Mouse (Mus musculus): ENCODE data around the gene 9930104L06Rik. TPM values are rescaled to one million over a fixed set of nuclear protein-coding genes. Genes with fewer than 3 reads are reported as not detected.
"Not testable (repeated sequence)": the region's sequence is repeated elsewhere in the genome, so short reads cannot be mapped to it uniquely, and the experiment has no call there.

The 9930104L06Rik gene
- total and polyA plus RNA-seq, 3 experiments = 15.5 to 17.3 TPM; not detected in 1

GRCm38 (mm10) chr4:124905971-124906822 is 30.7 kb upstream of the 9930104L06Rik start:
- H3K4me1 ChIP-seq (ENCODE audit: control insufficient read depth in 1 of 2, insufficient read depth in 2 of 2, low read length in 2 of 2) = no peaks in the 10 kb centered on the region
- no peak overlapping the region for H3K4me3 ChIP-seq (ENCODE audit: control insufficient read depth in 1 of 2, insufficient read depth in 1 of 2, low read depth in 2 of 2, low read length in 2 of 2)
- TF ChIP-seq SMC3 (IDR thresholded peaks at IDR 0.05; ENCODE audit: low read depth, low read length) (no peak), ZKSCAN1 (IDR thresholded peaks at IDR 0.05; ENCODE audit: low read depth, low read length) (no peak), NRF1 (IDR thresholded peaks at IDR 0.05; ENCODE audit: insufficient read depth, low read depth, low read length, poor library complexity, severe bottlenecking) (no peak), E2F4 (IDR thresholded peaks at IDR 0.05; ENCODE audit: borderline replicate concordance, low read depth, low read length) (no peak), HCFC1 (IDR thresholded peaks at IDR 0.05; ENCODE audit: low read depth, low read length) (no peak), ZMIZ1 (IDR thresholded peaks at IDR 0.05; ENCODE audit: low read depth, low read length) (no peak), MXI1 (IDR thresholded peaks at IDR 0.05; ENCODE audit: low read depth, low read length) (no peak), CTCF (IDR thresholded peaks at IDR 0.05 in 2 of 3, conservative IDR thresholded peaks at IDR 0.05 in 1 of 3; ENCODE audit: control insufficient read depth in 1 of 3, insufficient read depth in 1 of 3, low read depth in 2 of 3, low read length in 3 of 3, poor library complexity in 1 of 3, severe bottlenecking in 1 of 3) (no peak), JUND (IDR thresholded peaks at IDR 0.05; ENCODE audit: low read depth, low read length) (no peak), USF2 (IDR thresholded peaks at IDR 0.05; ENCODE audit: borderline replicate concordance in 1 of 2, insufficient read depth in 1 of 2, low read depth in 1 of 2, low read length in 2 of 2) (no peak), ZNF384 (IDR thresholded peaks at IDR 0.05; ENCODE audit: low read depth, low read length) (no peak), BHLHE40 (IDR thresholded peaks at IDR 0.05; ENCODE audit: borderline replicate concordance, low read depth, low read length) (no peak)
- H3K36me3 ChIP-seq (ENCODE audit: control insufficient read depth in 1 of 2, insufficient read depth in 2 of 2, low read length in 2 of 2) = no peaks in the 10 kb centered on the region
- no peaks in the 10 kb centered on the region for H3K79me2 ChIP-seq (ENCODE audit: control insufficient read depth, insufficient read depth, low read length, poor library complexity)
- DNase-seq (ENCODE audit: low read depth, low spot score) = no peak
- H3K9ac ChIP-seq (ENCODE audit: control insufficient read depth, low read depth, low read length, poor library complexity, severe bottlenecking) = no peak overlapping the region
- no peak overlapping the region for H3K27ac ChIP-seq (ENCODE audit: control insufficient read depth, low read depth, low read length)
- no peaks in the 10 kb centered on the region for H3K9me3 ChIP-seq (replicated peaks; ENCODE audit: insufficient read depth, low read length)
- no peaks in the 10 kb centered on the region for H3K27me3 ChIP-seq (ENCODE audit: control insufficient read depth in 1 of 2, insufficient read depth in 2 of 2, low read length in 2 of 2)

DNA sequence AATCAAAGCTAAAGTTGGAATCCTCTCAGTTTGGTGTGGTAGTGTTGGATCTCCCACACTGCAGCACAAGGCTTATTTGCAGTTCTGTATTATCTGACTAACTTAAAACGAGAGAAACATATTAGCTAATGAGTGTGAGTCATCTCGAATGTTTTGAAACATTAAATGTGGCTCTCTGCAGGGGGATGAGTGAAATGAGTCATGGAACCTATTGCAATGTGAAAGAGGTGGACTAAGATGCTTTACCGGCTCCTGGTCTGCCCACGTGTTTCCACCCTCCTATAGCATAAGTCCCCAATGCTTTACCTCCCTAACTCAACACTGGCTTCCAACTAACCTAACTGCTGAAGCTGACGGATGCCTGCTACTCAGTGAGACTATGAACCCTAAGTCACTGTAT is 8.7 kb upstream of the 9930104L06Rik start:
- Histone ChIP-seq H3K9ac (ENCODE audit: control insufficient read depth, low read depth, low read length, poor library complexity, severe bottlenecking) (no peak overlapping the region), H3K4me3 (ENCODE audit: control insufficient read depth in 1 of 2, insufficient read depth in 1 of 2, low read depth in 2 of 2, low read length in 2 of 2) (no peak overlapping the region), H3K79me2 (ENCODE audit: control insufficient read depth, insufficient read depth, low read length, poor library complexity) (no peaks in the 10 kb centered on the region), H3K4me1 (ENCODE audit: control insufficient read depth in 1 of 2, insufficient read depth in 2 of 2, low read length in 2 of 2) (no peaks in the 10 kb centered on the region), H3K27ac (ENCODE audit: control insufficient read depth, low read depth, low read length) (no peak overlapping the region), H3K36me3 (ENCODE audit: control insufficient read depth in 1 of 2, insufficient read depth in 2 of 2, low read length in 2 of 2) (peaks cover 2 to 35% of the 10 kb centered on the region in 2 experiments; a peak in 2 of 4 replicates), H3K9me3 (replicated peaks; ENCODE audit: insufficient read depth, low read length) (no peaks in the 10 kb centered on the region), H3K27me3 (ENCODE audit: control insufficient read depth in 1 of 2, insufficient read depth in 2 of 2, low read length in 2 of 2) (no peaks in the 10 kb centered on the region)
- DNase-seq (ENCODE audit: low read depth, low spot score) = no peak
- TF ChIP-seq NRF1 (IDR thresholded peaks at IDR 0.05; ENCODE audit: insufficient read depth, low read depth, low read length, poor library complexity, severe bottlenecking) (no peak), MAFK (IDR thresholded peaks at IDR 0.05; ENCODE audit: borderline replicate concordance, low read depth, low read length) (no peak), TCF12 (IDR thresholded peaks at IDR 0.05; ENCODE audit: low read depth, low read length) (no peak), CHD2 (IDR thresholded peaks at IDR 0.05; ENCODE audit: low read length) (no peak), CTCF (IDR thresholded peaks at IDR 0.05 in 2 of 3, conservative IDR thresholded peaks at IDR 0.05 in 1 of 3; ENCODE audit: control insufficient read depth in 1 of 3, insufficient read depth in 1 of 3, low read depth in 2 of 3, low read length in 3 of 3, poor library complexity in 1 of 3, severe bottlenecking in 1 of 3) (no peak), MXI1 (IDR thresholded peaks at IDR 0.05; ENCODE audit: low read depth, low read length) (no peak), MAX (IDR thresholded peaks at IDR 0.05; ENCODE audit: low read length) (no peak), ZKSCAN1 (IDR thresholded peaks at IDR 0.05; ENCODE audit: low read depth, low read length) (no peak), GATA1 (IDR thresholded peaks at IDR 0.05; ENCODE audit: low read depth, low read length) (no peak)

- peaks cover 0 to 12% of the 10 kb centered on the region in 2 experiments; a peak in 2 of 4 replicates for H3K36me3 ChIP-seq (ENCODE audit: control insufficient read depth in 1 of 2, insufficient read depth in 2 of 2, low read length in 2 of 2)
- not testable (repeated sequence) for H3K27me3 ChIP-seq (ENCODE audit: control insufficient read depth in 1 of 2, insufficient read depth in 2 of 2, low read length in 2 of 2)
These were observed 2.4 kb downstream of the 9930104L06Rik start, which contains the start of gene Cdca8 for GRCm38 (mm10) chr4:124939211-124939610. Cdca8 (minus strand) TSS chr4:124939311.

More at GRCm38 (mm10) chr4:124939211-124939610, 2.4 kb downstream of the 9930104L06Rik start, which contains the start of gene Cdca8:
- not testable (repeated sequence) for H3K9ac ChIP-seq (ENCODE audit: control insufficient read depth, low read depth, low read length, poor library complexity, severe bottlenecking); H3K4me3 ChIP-seq (ENCODE audit: control insufficient read depth in 1 of 2, insufficient read depth in 1 of 2, low read depth in 2 of 2, low read length in 2 of 2); H3K27ac ChIP-seq (ENCODE audit: control insufficient read depth, low read depth, low read length); H3K9me3 ChIP-seq (replicated peaks; ENCODE audit: insufficient read depth, low read length); H3K4me1 ChIP-seq (ENCODE audit: control insufficient read depth in 1 of 2, insufficient read depth in 2 of 2, low read length in 2 of 2); DNase-seq (ENCODE audit: low read depth, low spot score)
- H3K79me2 ChIP-seq (ENCODE audit: control insufficient read depth, insufficient read depth, low read length, poor library complexity) = peaks cover 25% of the 10 kb centered on the region
